Mouse (Mus musculus): ENCODE results near the gene Dtx2.
"Not testable (repeated sequence)": the region's sequence is repeated elsewhere in the genome, so short reads cannot be mapped to it uniquely, and the experiment has no call there.

The Dtx2 gene

GRCm38 (mm10) chr5:136027612-136028311 lies 33.2 kb downstream of the Dtx2 start:
- DNase-seq = no peak

GRCm38 (mm10) chr5:136034868-136035267 lies 40.3 kb downstream of the Dtx2 start:
- no peak for DNase-seq

DNA sequence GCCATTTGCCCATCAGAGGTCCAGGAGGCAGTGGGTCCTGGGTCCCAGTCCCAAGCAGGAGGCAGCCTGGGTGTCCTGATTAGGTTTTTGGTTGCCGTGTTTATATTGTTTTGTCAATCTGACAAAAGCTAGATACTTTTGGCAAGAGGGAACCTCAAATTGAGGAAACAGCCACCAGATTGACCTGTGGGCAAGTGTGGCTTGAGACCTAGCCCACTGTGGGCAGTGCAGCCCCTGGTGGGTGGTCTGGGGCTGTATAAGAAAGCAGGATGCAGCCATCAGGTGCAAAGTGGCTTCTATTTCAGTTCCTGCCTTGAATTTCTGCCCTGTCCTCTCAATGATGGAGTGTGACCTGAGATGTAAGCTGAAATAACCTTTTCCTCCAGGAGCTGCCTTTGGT lies 40.7 kb downstream of the Dtx2 start:
- no peak for DNase-seq

DNA sequence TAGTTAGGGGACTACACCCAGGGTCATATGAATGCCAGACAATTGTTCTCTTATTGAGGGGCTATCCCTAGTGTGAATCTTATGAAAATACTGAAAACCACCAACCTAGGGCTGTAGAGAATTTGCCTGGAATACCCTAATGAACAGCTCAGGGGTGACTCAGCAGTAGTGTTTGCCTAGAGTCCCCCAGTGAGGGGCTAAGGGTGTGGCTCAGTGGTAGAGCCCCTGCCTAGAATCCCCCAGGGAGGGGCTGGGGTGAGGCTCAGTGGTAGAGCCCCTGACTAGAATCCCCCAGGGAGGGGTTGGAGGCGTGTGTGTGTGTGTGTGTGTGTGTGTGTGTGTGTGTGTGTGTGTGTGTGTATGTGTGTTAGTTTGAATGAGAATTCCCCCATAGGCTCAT lies 42.1 kb downstream of the Dtx2 start:
- no peak for DNase-seq

DNA sequence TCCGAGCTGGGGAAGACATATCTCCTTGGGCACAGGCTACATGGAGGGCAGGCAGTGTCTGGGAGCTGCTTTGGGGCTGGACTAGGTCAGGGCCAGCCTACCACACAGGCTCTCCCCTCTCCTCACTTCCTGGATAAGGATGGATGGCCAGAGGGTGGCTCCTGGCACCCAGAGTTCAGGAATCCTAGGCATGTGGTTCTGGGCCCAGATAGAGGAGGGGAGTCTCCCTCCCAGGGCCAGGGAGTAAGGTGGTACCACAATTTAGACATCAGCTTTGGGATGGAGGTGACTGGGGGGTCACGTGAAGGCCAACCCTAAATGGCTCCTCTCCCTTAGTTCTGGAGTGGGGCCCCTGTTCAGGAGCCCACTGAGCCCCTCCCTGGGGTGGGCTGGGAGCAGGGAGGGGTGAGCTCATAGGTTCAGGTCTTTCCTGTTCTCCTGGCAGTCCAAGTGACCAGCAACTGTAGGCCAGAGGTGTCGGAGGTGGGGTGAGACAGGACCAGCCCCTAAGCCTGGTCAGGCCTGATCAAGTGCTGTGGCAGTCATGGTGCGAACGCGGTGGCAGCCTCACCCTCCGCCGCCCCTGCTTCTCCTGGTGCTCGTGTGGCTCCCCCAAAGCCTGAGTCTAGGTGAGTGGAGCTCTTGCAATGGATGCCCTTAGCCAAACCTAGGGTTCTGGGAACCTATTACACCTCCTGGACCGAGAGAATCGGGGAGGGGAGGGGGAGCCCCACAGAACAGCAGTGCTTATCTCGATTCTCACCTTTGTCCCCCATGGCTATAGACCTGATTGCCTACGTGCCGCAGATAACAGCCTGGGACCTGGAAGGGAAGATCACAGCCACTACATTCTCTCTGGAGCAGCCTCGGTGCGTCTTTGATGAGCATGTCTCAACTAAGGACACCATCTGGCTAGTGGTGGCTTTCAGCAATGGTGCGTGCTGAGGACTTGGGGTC lies 43.9 kb downstream of the Dtx2 start, which contains the start of gene Upk3b:
TSS of gene Upk3b (plus strand) at position 239 of the 957 bp plus-strand sequence.
- no peak for DNase-seq

DNA sequence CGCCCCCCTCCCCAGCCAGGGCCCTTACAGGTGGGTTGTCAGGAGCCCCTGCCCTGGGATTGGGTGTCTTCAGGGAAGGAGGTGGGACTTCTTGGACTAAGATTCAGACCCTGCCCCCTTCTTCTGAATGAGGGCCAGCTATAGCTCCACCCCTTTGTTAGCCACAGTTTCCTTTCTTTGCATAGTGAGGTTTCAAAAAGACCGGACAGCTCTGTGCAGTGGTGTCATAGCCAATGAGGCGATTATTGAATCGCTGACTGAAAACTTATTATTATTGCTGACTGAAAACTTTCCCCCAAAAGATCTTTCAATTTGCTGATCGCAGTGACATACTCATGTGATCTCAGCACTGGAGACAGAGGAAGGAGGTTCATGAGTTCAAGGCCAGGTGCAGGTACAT lies 45.6 kb downstream of the Dtx2 start:
- DNase-seq = no peak

GRCm38 (mm10) chr5:136041260-136041659 lies 46.7 kb downstream of the Dtx2 start:
- DNase-seq = no peak

- DNase-seq = no peak
These were observed 47.1 kb downstream of the Dtx2 start for GRCm38 (mm10) chr5:136041666-136042065.

GRCm38 (mm10) chr5:136044865-136045264 lies 50.3 kb downstream of the Dtx2 start:
- DNase-seq = no peak

DNA sequence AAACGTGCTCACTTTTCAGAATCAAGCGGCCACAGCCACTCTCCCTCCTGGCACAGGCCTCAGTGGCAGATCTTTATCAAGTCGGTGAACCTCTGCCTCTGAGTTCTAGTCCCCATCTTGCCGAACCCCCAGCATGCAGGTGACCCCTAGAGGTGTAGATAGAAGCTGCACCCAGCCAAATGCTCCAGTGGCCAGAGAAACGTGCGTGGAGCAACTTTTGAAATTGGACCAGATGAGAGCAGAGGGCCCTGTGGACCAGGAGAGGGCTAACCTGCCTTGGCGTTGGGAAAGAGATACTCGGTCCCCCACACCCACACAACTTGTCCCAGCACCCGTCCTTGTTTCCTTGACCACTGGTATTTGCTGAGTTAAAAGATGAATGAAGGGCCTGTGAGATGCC lies 50.8 kb downstream of the Dtx2 start:
- peak; percentile 29 to 40 for DNase-seq

DNA sequence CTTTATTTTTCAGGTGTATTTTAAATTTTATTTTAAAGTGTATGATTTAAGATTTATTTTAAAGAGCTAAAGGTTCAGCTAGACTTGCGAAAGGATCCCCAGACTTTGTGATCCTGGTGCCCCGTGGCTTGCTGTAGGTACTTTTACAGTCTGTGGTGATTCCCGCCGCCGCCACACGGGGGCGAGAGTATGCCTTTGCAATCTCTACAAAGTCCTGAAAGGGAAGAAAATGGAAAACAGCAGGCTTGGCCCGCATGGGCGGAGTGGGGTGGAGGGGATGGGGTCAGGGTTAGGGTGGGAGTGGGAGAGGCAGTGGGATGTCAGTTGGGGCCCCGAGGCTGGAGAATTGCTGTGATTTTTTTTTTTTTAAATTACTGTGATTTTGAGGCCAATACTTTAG lies 51.4 kb downstream of the Dtx2 start:
- peak; percentile 89 to 95 for DNase-seq

DNA sequence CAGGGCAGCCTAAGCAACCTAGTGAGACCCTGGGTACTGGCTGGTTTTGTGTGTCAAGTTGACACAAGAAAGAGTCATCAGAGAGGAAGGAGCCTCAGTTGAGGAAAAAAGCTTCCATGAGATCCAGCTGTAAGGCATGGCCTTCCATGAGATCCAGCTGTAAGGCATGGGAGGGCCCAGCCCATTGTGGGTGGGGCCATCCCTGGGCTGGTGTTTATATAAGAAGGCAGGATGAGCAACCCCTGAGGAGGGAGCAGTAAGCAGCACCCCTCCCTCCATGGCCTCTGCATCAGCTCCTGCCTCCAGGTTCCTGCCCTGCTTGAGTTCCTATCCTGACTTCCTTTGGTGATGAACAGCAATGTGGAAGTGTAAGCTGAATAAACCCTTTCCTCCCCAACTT lies 53.9 kb downstream of the Dtx2 start:
- DNase-seq = not testable (repeated sequence)

GRCm38 (mm10) chr5:136049926-136050325 lies 55.3 kb downstream of the Dtx2 start:
- DNase-seq = no peak

DNA sequence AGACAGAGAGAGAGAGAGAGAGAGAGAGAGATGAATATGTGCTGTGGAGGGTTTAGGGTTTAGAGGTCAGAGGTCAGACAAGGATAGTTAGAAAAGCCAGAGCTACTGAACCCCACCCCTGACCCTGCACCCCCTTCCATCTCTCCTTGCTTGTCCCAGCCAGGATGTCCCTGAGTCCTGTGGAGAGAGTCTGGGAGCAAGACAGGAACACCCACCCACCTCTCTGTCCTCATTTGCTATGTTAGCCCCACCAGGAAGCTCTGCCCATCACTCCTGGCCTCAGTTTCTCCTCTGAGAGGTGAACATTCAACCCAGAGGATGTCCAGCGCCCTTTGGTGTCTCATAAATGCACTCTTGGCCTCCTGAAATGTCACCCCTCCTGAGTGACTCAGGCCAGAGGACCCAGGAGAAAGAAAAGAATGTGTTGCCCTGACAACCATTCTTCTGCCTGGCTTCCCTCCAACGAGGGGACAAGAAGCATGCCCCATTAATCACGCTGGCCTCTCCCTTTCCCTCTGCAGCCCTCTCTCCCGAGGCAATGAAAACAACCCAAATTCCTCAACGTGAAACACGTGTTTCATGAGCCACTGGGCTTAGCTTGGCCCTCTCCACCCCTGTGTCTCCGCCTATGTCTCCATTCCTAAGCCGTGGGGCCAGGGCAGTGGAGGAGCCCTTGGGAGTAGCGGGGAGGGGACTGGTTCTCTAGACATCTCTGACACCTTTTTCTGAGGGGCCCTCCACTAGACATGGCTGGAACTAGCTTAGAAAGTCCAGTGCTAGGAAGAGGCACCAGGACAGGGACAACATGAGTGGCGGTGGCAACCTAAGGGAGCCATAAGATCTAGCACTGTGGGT lies 56.9 kb downstream of the Dtx2 start:
- peak; percentile 10 to 26 for DNase-seq

DNA sequence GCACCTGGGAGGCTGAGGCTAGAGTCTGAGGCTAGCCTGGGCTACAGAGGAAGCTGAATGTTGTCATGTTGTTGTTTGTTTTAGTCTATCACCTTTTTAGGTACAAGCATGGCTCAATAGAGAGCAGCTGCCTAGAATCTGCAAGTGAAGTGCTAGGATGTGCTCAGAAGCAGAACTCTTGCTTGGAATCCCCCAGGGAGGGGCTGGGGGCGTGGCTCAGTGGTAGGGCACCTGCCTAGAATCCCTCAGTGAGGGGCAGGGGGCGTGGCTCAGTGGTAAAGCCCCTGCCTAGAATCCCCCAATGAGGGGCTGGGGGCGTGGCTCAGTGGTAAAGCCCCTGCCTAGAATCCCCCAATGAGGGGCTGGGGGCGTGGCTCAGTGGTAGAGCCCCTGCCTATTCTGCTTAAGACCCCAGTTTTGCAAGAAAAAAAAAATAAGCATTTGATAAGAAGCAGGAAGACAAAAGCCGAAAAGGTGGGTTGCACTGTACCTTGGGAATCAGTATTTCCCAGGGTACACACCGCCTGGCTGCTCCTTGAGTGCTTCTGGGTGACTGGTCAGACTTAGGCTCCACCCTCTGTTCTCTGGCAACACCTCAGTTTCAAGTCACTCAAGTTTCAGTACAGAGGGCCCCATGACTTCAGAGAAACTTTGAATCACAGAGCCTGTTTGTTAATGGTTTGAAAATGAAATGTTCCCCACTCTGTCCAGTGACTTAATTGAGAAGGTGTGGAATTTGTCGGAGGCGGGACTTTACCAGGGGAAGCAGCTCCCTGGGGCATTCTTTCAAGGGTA lies 58.5 kb downstream of the Dtx2 start:
- DNase-seq = no peak

DNA sequence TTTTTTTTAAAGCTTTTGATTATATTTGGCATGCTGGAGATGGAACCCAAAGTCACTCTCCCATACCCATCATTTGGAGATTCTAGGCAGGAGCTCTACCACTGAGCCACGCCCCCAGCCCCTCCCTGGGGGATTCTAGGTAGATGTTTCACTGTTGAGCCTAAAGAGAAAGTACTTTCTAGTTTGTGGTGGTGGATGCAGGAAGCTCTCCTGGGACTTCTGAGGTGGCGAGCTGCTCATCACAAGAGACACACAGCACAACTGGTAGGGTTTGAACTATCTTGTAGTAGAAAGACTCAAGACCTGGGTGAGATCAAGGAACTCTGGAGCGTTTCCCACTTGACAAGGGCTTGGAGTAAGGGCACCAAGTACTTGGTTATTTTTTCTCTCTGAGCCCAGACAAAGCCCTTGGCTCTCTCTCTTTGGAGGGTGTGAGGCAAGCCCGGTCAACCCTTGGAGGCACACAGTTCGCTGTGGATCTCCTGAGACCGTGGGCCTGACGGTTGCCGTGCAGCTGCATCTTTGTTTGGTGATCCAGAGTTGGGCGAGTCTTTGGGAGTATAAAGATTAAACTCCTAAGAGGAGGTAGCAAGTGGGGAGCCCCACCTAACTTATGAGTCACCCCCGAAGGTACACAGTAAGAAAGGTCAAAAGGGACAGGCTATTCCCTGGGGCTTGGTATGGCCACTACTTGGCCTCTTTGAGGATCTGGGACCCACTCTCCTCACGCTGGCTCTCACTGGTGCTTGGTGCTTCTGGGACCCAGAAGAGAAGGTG lies 59.9 kb downstream of the Dtx2 start, which contains the start of gene Upk3bl:
TSS of gene Upk3bl (plus strand) at position 192 of the 777 bp plus-strand sequence.
- no peak for DNase-seq

GRCm38 (mm10) chr5:136056062-136056461 lies 61.5 kb downstream of the Dtx2 start:
- DNase-seq = no peak

GRCm38 (mm10) chr5:136057085-136057484 lies 62.5 kb downstream of the Dtx2 start:
- DNase-seq = no peak

DNA sequence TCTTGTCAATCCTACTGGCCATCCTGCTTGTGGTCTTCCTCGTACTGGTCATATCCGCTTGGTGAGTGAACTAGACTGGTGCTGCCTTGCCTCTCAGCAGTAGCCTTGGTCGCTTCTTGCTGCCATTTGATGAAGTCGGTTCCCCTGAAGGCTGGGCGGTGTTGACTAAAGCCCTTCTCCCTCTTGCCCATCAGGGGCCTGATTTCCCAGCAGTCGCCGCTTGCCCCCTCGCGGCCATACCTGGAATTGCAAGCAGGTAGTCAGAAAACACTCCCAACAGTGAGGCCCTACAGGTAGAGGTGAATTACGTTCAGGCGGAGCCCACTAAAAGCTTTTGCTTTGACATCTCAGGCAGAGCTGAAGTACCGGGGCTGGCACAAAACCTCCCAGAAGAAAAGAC lies 67.0 kb downstream of the Dtx2 start:
- DNase-seq = peak; percentile 91 to 94

GRCm38 (mm10) chr5:136063920-136064319 lies 69.3 kb downstream of the Dtx2 start:
- DNase-seq = no peak
